Mouse (Mus musculus) embryo, embryonic 9.5 days (tissue): Measurements from ENCODE around the gene Serpina6.
A peak's percentile ranks its signal among the peaks of the same experiment; 100 is the strongest.
"Not testable (repeated sequence)": the region's sequence is repeated elsewhere in the genome, so short reads cannot be mapped to it uniquely, and the experiment has no call there.

Experiments used
- DNase-seq: peaks from one replicate; pipeline ENCODE4 v3.0.0-alpha.2; 2017; ENCODE audit errors: extremely low spot score

Gene Serpina6

DNA sequence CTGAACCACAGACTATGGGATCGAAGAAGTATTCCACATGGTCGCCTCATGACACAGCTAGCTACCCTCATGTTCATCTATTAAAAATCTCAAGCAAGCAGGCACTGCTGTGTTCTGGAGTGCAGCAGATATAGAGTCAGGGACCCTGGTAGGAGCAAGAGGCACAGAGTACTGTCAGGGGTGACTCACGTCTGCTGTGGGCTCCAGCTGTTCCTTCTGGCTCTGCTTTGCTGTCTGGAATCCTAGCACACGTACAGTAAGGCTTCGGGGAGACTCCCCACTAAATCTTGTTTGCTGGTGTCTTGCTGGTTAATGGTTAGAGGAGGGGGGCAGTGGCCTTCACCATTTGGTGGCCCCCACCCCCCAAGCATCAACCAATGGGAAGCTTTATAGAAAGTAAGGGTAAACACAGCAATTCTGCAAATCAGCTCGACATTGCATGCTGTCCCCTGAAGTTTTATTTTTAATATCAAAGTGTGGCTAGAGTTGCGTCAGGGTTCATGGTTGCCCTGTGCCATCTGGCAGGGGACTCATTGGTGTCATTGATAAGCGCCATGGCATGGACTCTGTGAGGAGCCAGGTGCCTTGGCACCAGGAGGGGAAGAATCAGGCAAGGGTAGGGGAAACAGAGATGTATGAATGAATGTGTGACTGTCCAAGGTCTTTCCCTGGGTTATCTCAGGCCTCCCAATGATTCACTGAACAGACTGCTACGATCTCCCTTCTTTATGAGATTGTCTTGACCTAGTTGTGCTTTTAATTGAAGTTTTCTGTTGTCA, at the start of gene Serpina6:
Gene Serpina6 (minus strand): TSS at position 365 of the 779 bp plus-strand sequence.
- no peak for DNase-seq

DNA sequence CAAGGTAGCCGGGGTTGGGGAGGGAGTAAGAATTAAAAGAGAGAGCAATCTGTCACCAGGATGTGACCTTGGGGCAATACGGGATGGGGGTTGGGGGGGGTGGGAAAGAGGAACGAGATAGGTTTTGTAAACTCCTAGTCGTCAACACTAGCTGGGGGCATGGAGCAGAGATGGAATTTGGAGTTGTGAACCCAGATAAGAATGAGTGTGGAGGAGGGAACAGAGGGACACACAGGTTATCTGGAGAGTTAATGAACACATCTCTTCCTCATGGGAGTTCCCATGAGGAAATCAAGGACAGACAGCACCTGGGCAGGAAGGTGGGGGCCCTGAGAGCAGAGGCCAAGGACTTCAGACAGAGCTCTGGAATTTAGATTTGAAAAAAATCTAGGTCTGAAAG, 49.1 kb upstream of the Serpina6 start:
- DNase-seq, result no peak

DNA sequence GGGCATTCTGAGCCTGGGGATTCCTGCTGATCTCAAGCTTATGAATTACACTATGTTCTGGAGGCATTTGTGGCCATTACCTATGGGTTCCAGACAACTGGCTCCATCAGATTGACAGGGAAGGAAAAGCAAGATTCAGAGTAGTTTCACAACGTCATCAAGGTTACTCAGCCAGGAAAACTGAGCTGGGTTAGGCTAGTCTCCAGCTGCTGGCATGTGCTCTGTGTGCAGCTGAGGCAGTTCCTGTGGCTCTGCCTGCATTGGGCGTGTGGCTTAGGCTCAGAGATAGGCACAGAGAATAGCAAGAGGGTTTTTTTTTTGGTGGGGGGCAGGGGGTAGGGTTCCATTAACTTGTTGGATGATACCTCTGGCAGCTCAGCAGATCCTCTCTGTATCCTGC, 48.5 kb upstream of the Serpina6 start:
- no peak for DNase-seq

DNA sequence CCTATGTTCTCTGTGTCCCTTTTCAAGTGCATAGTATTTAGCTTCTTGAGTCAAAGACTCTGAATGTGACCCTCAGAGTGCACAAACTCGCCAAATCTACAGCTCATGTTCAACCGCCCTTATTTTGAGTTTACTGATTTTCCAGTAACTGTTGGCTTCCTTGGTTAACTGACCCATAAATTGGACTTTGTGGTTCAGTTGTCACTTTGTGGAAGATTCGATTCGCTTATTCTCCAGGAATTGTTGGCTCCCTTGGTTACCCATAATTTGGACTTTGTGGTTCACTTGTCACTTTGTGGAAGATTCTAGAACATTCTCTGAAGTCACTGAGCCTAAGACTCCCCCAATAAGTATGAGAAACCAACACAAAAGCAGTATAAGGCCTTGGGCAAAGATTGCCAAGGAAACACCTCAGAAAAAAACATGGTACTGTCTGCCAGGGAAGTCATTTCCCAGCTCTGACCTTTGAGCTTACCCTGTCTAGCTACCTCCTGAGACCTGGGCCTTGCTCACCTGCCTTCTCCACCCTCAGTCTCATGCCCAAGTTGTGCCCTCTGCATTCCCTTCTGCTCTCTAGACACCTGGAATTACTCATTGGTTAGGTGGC, 43.2 kb upstream of the Serpina6 start:
- DNase-seq, result no peak

DNA sequence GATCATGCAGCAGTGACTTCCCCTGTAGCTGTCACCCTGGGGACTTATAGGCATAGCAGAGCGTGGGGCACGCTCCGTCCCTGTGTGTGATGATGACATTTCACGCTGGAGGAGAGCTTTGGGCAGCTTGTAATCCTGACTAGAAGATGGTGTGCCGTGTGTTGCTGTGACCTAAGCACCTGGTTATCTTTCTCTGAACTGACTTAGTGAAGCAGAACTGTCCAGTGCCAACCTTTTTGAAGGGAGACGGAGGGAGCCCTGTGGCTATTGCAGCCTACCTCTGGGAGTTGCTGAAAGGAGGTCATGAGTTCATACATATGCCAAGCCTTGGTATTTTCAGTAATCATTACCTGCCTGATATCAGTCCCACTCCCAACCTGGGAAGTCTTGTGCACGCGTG, 38.4 kb upstream of the Serpina6 start, which contains the start of gene Serpina1f:
Gene Serpina1f (minus strand): TSS at position 101 of the 400 bp plus-strand sequence.
- no peak for DNase-seq

DNA sequence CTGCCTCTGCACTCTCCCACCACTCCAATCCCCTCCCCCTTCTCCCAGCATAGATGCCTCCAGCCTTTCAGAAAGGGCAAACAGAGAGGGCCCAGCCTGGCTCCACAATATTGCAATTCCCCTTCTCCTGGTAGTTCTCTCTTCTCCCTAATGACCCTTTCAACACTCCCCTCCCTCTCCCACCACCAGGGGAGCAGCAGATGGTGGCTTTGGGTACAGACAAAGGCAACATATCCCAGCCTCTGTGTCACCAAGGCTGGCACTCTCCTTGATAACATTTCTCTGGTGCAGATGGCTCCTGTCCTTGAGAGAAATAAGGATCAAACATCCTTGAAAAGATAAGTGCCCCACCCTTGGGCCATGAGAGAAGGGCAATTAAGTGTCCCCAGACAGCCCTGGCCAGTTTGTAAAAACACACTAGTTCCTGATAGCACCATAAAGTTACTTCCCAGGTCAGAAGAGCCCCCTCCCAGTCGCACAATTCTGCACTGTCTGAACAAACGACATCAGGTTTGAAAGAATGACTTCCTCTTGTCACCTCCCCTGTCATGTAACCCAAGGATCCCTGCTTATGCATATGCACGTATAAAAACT, 31.3 kb upstream of the Serpina6 start:
- DNase-seq, result peak; percentile 17

DNA sequence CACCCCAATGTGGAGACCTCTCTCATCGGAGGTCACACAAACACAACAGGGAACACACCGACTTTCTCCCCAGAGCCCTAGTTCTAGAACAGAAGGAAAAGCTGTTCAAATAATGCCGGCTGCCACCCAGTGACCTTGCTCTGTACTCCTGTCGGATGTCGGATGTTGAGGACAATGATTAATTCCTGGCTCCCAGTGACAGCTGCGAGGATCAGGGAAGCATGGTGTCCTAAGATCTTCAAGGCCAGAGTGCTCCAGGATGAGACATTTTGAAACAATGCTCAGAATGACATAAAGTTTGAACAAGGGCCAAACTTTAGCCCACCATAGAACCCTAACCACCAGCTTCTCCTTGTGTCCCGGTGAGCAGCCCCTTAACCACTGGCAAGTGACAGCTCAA, 30.0 kb upstream of the Serpina6 start:
- peak; percentile 7 for DNase-seq

DNA sequence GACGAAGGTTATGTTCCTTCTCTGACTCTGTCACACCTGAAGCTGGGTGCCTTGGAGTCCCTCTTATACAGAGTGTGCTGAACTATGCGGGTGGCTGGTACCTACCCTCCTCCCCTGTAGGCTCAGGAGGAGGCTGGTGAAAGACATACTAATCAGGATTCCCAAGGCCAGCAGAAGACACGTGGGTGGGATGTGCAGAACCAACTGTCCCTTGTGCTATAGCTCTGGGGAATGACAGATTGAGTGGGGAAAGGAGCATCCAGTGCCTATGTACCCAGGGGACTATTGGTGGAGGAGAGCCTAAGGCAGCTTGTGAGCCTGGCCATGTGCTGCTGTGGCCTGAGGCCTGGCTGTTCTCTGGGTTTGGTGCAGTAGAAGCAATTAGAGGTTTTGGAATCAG, 29.0 kb upstream of the Serpina6 start:
- DNase-seq, result no peak

DNA sequence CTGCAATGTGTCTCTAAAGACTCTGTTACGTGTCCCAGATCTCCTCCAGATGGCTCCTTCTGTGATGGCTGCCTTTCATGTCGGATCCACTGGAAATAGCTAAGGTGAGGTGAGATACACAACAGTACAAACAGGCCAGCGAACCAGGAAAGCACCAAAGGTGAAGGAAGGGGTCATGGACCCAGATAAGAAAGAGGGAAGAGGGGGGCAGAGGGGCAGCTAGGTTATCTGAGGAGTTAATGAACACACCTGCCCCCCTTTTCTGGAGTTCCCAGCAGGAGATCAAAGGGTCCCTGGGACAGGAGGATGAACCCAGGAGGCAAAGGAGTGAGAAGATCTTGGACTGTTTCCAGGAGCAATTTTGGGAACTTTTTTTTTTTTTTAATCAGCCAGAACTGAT, 28.4 kb upstream of the Serpina6 start:
- DNase-seq, result no peak

DNA sequence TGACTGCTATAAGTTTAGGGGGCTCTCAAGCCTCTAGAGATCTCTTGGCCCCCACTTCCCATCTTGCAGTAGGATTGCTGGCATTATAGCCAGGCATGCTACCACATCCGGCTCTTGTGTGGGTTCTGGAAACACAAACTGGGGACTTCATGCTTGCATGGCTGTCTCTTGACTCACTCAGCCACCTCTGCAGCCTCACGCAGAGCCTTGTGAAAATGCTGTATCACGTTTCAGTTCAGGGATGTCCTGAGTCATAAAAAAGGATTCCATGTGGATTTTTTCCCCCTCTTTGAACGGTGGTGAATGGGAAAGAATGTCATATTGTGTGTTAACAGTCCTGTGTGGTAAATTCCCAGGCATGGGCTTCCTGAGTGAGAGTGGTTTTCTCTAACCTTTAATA, 26.8 kb upstream of the Serpina6 start:
- DNase-seq, result no peak

DNA sequence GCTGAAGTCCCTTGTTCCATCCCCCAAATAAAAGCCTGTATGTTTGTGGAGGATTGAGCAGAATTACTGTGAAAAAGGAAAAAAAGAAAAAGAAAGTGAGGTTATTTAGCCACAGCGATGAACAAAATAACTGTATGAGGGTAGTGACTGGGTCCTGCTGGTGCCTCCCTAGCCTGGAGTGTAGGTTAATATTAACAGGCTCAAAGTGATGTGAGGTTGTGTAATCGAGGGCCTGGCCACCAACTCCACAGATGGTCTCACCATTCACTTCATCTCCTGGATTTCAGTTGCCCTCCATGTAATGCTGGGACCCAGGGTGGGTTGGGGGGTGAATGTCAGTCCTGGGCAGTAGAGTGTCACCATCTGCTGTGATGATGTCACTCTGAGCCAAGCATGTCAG, 24.7 kb upstream of the Serpina6 start:
- DNase-seq, result no peak

DNA sequence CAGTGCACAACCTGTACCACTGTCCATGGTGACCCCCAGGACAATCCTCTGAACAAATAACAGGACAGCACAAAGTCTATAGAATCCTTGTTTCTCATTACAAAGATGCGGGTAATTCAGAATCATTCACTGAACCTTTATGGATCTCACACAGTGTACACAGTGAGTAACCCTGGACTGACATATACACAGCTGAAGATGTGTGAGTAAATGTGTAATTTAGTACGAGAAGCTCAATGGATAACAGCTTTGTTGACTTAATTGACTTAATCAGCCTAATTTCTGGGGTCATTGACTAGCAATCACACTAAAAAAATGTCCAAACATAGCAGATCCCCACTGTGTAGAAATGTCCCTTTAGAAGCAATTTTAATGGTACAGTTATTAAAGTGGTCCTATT, 24.2 kb upstream of the Serpina6 start:
- no peak for DNase-seq

DNA sequence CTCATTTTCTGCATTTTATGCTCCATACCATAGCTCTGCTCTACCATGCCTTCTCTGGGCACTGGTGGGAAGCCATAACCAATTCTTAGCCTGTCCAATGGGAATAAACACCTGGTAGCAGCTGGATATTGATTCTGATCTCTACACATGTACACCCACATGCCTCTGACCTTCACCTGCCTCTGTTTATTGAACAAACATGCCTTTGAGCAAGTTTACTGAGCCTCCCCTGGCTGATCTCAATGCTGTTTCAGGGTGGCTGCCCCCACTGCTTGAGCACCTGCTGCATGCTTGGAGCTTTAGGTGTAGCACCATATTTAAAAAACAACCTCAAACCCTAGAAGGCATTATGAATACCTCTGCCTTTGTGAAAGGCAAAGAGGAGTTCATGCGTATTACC, 22.8 kb upstream of the Serpina6 start:
- DNase-seq, result not testable (repeated sequence)

DNA sequence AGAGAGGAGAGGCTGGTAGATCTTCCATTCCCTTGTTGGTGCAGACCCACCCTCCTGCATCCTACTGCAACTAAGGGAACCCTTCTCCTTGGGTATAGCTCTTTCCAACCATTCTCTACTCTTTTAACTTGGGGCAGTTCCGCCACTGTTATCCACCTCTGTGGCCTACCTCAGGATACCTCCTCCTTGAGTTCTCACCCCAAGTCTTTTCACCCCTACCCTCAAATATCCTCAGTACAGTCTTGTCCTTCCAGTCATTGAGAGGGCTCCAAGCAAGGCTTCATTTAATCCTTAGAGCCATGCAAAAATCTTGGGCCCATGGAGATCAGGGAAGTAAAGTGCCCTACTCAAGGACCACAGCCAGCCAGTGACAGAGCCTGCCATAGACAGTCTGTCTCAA, 19.0 kb upstream of the Serpina6 start, which contains the start of gene Serpina16:
Gene Serpina16 (minus strand): TSS at position 101 of the 400 bp plus-strand sequence.
- no peak for DNase-seq

DNA sequence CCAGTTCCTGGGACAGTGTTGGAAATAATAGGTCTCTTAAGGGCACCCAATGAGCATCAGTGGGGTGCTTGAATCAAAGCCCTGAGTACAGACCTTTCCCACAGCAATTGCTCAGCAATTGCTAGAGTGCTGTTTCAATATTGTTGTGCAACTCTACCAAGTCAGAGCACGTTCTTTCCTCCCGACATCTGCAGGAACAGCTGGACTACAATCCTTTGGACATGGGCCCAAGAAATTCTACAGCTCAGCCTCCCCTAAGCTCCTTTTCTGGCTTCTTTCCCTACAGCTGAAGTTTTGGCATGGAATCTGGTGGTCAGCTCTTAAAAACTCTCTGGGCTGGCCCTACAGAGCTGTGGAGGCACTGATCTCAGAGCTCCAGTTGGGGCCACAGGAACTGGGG, 16.2 kb upstream of the Serpina6 start:
- no peak for DNase-seq

DNA sequence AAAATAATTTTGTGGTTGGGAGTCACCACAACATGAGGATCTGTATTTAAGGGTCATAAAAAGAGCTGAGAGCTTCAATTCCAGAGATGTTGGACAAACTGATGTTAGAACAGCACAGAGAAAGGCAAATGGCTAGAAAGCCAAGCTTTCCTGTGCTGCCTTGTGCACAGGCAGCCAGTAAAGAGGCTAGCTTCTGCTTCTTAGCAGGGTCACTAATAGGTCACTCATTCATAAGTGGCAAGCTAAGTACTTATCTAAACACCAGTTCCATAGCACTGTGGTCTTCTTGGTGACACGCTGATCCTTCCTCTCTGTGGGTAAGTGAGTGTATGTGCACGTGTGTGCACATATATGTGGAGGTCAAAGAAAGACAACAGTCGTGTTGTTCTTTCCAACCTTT, 14.5 kb upstream of the Serpina6 start:
- DNase-seq, result no peak

DNA sequence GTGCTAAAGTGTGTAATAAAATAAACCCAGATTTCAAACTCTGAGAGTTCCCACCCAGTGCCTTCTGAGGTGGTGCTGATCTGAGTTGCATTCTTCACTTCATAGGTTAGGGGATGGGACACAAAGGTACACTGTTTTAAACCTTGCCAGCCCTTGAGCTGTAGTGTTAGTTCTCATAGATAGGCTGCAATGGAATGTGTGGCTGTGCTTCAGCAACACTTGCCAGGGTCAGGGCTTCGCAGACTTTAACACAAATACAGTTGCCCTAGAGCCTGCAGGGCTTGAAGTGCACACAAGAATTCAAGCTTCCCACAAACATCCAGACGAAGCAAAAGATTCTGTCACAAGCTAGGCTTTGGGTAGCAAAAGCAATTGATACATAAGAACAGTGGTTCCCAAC, 14.0 kb upstream of the Serpina6 start:
- DNase-seq, result no peak

DNA sequence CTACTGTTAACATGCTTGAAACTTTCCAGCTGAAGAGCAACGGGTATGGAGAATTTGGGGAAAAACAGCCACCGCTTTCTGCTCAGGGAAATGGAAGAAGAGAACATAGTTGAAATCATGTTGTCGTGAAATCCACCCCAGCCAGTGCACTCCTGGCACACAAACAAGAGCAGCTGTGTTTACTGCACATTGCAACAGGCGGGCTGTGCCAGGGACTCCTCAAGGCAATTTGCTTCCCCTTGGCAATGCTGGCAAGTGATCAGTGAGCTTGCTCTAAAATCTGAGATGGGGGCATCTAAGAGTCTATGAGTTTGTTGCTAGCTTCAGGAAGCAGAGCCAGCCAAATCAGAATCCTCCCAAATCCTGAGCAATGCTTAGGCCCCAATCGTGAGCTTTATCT, 13.3 kb upstream of the Serpina6 start:
- DNase-seq, result no peak

DNA sequence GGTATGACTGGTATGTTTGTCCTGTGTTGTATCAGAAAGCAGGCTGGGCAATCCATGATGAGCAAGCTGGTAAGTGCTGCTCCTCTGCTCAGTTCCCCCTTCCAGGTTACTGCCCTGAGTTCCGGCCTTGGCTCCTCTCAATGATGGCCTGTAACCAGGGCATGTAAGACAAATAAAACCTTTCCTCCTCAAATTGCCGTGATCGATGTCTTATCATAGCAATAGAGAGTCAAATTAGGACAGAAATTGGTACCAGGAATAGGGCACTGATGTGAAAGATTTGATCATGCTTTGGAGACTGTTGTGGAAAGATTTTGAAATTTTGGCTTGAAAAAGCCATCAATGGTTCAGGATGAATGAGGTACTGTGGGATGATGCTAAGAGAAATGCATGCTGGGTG, 8.3 kb upstream of the Serpina6 start:
- DNase-seq, result no peak

DNA sequence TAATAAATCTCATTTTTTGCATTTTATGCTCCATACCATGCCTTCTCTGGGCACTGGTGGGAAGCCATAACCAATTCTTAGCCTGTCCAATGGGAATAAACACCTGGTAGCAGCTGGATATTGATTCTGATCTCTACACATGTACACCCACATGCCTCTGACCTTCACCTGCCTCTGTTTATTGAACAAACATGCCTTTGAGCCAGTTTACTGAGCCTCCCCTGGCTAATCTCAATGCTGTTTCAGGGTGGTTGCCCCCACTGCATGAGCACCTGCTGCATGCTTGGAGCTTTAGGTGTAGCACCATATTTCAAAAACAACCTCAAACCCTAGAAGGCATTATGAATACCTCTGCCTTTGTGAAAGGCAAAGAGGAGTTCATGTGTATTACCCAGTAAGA, 5.0 kb upstream of the Serpina6 start:
- not testable (repeated sequence) for DNase-seq

DNA sequence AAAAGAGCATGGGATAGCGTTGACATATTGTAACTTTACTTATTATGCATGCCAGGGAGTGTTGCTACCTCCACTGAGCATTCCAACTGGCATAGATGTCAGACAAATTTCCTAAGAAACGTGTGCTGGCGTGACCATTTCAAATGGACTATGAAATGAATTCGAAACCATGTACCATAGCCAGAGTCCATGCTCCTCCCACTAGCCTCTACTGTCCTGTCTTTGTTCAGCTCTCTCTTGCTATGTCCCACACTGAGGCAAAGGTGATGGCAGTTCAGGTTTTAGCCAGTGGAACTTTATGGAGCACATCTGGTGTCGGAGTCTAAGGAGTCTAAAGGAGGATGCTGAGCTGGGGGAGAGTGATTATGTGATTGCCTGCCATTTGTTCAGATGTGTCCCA, 3.1 kb upstream of the Serpina6 start:
- DNase-seq, result no peak

DNA sequence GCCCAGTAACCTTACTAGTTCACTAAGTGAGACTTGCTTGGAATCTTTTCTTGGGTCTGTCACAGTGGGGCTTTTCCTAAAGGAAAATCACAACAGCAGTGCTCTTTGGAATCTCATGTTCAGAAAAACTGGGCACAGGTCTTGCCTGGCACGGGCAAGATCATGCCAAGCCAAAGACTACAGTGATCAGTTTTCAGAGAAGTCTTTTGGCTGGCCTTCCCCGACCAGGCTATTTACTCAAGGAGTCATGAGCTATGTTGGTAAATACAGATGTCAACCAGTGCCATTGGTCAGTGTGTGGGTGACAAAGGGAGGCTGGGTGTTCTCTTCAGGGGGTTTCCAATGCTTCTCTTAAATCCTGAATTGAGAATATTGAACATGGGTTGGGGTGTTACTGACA, 2.2 kb upstream of the Serpina6 start:
- no peak for DNase-seq

DNA sequence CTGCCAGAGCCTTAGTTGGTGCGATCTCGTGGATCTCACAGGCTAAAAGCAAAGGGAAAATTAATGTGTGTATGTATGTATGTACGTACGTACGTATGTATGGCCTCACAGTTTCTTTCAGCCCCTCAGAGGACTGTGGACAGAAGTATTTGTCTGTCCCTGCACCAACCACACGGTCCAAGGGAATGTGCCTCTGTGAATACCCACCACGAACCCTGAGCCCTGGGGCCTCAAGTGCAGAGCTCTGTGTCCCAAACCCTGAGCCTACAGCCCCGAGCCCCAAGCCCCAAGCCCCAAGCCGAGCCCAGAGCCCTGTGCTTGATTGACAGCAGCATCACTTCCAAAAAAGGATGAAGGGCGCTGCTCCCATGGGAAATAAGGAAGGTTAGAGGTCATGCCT, 979 bp upstream of the Serpina6 start:
- no peak for DNase-seq
